Mouse (Mus musculus): Measurements from ENCODE around the gene Park7.

DNA sequence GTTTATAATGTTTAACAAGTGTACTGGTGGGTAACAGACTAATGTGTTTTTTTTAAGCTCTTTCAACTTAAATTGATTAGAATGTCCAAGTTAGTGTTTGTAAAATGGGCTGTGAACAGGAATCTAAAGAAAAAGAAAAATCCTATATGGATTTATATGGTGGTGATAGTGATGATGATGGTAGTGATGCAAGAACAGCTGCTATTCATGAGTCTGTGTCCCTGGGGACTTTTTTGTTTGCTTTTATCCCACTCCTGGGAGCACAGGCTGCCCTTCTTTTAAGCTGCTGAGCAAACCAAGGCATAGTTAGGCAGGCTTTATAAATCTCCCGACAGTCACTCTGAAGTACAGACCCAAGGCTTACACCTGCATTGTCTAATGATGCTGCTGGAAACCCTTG lies 19.3 kb upstream of the Park7 start:
- no peak for TF ChIP-seq CTCF (IDR thresholded peaks at IDR 0.05; ENCODE audit: low read depth, low read length)
- no peak for TF ChIP-seq POLR2A (IDR thresholded peaks at IDR 0.05; ENCODE audit: borderline replicate concordance, low read depth, low read length)

Data from bone marrow macrophage, adult 2 months (primary cell).